Mouse (Mus musculus): ENCODE results near the gene Psmc5.
"Not testable (repeated sequence)": the region's sequence is repeated elsewhere in the genome, so short reads cannot be mapped to it uniquely, and the experiment has no call there.

Psmc5 gene

DNA sequence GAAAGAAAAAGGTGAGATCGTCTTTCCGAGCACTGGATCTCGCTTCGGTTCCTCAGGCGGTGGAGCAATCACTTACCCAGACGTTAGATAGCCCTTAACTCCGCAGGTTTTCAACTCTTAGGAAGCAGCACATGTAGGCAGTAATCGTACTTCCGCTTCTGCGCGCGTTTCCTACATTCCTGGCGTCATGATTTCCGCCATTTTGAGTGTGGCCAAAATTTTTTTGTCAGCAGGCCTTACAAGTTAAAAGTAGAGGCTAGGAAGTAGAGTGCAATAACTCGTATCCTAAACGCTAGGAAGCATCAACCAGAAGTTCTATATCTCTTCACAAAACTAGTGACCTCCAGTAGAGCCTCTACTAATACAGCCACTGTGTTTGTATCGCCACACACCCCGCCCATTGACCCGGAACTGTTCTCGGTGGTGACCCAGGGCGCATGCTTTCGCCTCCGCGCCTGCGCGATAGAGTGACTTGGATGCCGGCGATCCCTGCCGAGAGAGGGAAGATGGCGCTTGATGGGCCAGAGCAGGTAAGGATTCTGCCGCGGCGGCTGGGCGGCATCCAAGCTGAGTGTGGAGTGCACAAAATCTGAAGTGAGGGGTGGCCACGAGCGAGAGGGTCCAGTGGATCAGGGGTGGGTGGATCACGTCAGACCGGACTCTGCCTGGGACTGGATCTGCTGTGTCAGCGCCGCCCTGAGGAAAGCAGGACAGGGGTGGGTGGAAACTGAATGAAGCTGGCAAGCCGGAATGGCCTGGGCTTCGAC, at the start of gene Psmc5, which contains the start of gene Ftsj3:
Gene Psmc5, plus strand, starts transcription at position 470 of the 767 bp plus-strand sequence.
Gene Ftsj3, minus strand, starts transcription at position 395 of the 767 bp plus-strand sequence.
- DNase-seq, result peak; percentile 98

DNA sequence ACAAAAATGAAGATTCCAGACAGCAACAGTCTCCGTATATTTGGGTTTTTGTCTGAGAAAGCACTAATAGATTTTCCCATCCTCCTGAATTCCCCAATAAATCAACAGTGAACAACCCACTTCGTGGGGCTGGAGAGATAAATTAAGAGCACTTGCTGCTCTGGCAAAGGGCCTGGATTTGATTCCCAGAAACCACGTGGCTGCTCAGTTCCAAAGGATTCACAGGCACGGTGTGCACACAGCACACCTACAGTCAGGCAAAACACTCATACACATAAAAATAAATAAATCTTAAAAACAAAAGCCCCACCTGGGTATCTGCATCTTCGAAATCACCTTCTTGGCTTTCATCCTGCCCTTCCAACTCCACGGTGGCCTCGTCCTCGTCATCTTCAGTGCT, 43.2 kb upstream of the Psmc5 start:
- no peak for DNase-seq

DNA sequence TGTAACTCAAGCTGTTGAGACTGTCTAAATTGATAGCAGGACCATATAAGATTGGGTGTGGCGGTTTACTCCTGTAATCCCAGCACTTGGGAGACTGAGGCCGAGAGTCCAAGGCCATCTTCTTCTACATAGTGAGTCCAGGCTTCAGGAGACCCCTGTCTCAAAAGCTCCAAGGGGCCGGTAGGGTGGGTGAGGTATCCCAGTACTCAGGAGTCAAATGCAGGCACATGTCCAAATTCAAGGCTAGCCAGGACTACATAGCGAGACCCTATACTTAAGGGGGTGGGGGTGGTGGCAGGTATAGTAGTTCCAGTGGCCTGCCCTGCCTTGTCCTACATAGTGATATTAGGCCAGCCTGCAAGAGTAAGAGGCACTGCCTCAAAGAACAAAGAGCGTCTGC, 41.1 kb upstream of the Psmc5 start:
- DNase-seq, result no peak

DNA sequence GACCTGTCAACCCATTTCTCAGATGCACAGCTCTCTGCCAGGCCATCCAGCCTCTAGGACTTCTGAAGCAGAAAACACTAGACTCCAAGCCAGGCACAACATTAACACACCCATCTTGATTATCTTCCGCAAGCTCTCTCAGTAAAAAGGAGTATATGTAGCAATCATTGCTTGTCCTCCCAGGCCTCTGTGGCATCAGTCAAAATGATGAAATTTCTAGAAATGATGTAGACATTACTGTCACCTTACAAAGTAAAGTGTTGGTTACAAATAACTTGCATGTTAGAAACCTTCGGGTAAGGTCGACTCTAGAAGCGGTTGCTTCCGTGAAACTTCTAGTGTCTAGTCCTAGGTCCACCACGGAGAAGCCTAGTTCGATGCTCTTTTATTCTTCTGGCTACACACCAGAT, 40.5 kb upstream of the Psmc5 start:
- DNase-seq, result no peak

DNA sequence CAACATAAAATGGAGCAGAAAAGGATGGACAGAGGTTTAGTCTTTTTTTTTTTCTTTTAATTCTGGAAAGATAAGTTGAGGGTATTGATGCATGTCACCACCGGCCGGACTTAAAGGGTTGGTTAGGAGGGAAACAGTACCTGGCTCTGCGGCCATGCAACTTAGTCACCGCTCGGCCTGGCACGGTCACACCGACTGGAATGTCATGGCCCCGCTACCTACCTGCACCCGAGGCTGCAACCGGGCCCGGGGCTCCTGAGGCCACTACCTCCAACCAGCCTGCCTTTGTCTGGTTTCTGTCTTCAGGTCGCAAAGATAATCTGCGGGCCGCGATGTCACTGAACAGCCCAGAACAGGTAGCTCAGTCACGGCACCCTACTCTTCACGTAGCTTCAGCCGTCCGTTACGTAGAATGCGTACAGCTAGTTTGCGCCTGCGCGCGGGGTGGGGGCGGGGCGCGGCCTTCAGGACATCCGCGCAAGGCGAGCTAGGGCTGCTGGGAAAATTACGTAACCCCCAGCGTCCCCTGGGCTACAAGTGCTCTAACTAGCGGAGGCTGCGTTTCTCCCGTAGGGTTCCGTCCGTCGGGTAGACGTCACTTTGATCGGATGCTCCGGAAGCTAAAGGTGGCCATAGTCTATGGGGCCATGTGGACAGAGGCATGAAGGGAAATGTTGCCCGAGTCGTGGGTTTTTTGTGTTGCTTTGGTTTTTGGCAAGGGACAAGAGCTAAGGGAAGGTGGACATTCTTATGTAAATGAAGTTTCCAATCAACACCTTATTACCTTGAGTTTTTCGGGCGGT, 39.8 kb upstream of the Psmc5 start, which contains the start of gene Ccdc47:
Gene Ccdc47, minus strand, starts transcription at position 418 of the 803 bp plus-strand sequence.
- DNase-seq, result peak; percentile 93

DNA sequence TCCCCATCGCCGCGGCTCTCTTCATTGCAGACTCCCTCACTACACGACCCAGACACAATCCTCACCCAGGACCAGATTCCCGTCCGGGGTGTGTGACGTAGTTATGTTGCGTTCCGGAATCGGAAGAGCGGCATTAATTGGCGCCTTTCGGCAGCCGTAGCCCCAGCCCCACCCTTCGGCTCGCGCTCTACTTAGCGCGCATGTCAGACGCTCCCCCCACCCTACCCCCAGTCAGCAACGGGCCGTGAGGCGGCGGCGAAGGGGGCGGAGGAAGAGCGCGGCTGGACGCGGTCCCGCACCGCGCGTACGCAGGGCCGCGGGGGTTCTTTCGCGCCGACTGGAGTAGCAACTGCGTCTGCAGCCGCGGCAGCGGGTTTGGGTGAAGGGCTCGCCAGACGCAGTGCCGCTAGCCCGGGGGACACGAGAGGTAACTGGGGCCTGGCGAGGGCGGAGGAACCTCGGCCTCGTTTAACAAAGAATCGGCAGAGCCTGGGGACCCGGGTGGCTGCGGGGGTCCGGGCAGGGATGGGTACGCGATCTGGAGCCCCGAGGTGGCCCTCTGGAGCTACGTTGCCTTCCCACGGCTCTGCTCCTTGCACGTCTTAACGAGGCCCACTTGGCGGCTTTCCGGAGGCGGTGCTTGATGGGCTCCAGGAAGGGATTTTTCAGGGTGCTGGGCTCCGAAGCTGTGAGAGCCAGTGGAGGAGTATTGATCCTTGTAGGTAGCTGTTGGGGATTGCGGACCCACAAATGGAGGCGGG, 39.0 kb upstream of the Psmc5 start, which contains the start of gene Ddx42:
Gene Ddx42, plus strand, starts transcription at position 197 of the 761 bp plus-strand sequence.
- peak; percentile 90 for DNase-seq

DNA sequence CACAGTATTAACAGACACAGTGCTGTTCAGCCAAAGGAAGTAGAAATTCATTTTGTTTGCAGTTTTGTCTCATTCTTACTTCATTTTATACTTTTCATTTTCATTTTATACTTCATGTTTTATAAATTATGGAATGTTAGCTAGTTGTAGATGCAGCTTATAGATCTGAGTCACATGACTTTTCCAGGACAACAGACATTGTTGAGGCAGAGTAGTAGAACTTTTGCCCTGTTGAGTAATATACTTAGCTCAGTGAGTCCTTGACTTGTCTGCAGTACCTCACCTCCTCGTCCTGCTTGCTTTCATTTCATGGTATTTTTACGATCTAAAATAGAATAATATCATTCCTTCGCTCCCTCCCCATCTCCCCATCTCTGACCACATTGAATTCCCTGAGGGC, 35.4 kb upstream of the Psmc5 start:
- DNase-seq, result no peak

DNA sequence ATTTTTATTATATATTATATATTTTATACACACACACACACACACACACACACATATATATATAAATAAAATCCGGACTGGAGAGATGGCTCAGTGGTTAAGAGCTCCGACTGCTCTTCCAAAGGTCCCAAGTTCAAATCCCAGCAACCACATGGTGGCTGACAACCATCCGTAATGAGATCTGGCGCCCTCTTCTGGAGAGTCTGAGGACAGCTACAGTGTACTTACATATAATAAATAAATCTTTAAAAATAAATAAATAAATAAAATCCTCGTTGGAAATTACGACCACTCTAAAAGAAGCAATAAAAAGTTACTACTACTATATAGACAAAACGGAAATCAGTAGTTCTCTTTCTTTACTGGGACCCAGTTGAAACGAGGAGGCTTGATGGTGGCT, 22.0 kb upstream of the Psmc5 start:
- not testable (repeated sequence) for DNase-seq

DNA sequence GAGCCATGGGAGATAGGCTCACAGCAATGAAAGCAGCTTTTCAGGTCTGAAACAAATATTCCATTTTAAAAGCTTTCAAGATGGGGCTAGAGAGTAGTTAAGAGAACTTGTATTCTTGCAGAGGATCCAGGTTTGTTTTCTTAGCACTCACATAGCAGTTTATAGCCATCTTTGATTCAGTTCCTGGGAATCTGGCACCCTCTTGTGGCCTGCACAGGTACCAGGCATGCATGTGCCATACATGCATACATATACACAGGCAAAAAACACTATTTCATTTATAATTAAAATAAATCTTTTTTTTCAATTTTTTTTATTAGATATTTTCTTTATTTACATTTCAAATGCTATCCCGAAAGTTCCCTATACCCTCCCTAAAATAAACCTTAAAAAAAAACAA, 9.1 kb upstream of the Psmc5 start:
- no peak for DNase-seq

DNA sequence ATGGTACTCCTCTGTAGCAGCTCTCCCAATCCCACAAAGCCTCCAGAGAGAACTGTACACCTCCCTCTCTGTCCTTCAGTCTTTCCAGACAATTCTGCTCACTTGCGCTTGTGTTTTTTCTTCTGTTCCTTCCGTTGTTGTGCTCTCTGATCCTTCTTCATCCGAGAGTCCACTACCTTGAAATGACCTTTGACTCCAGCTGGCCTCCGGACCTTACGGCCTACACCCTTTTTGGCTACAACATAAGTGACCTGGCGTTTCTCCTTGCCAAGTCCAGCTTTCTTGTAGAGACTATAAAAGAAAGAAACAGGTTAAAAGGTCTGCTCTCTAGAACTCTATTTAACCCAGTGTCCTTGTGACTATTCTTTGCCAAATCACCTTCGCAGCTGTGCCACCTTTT, 6.6 kb upstream of the Psmc5 start:
- DNase-seq, result no peak

DNA sequence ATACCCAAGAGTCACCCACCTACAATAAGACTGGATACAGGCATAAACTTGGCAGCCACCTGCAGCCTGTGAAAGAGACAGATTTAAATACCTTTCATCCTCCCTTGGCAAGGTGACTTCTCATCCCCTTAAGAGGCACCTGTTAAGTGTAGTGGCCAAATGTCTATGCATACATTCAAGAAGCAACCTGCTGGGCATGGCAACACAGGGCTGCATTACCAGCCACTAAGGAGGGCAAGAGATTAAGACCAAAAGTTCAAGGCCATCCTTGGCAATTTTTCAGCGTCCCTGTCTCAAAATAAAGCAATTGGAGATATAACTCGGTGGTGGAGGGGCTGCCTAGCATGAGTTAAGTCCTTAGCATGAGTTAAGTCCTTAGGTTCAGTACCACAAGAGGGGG, 1.2 kb upstream of the Psmc5 start:
- no peak for DNase-seq

DNA sequence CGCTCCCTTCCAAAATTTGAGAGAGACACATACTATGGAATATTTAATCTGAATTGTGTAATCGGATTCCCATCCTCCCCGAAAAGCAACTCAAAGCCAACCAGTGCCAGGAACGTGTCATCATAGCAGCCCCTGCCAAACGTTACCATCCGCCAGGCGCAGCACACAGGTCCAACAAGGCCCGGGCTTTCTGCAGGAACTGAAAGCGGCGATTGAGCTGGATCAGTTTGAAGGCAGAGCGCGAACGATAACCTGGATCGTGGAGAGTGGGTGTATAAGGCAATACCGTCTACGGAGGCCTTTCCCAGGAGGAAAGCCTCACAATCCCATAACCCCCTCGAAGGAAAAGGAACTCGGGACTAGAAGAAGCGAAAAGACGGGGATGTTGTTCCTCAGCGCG, 780 bp upstream of the Psmc5 start:
- no peak for DNase-seq

DNA sequence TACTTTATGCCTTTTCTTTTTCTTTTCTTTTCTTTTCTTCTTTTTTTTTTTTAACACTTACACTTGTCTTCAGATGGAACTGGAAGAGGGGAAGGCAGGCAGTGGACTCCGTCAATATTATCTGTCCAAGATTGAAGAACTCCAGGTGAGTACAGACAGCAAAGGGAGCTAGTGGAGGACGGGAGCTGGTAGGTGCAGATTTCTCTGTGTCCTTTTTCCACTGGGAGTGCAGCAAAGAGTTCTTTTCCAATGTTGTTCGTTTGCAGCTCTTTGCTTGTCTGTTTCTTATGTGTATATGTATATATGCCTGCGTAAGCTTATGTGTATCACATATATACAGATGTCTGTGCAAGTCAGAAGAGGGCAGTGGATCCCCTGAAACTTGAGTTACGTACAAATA, 821 bp downstream of the Psmc5 start:
- no peak for DNase-seq

DNA sequence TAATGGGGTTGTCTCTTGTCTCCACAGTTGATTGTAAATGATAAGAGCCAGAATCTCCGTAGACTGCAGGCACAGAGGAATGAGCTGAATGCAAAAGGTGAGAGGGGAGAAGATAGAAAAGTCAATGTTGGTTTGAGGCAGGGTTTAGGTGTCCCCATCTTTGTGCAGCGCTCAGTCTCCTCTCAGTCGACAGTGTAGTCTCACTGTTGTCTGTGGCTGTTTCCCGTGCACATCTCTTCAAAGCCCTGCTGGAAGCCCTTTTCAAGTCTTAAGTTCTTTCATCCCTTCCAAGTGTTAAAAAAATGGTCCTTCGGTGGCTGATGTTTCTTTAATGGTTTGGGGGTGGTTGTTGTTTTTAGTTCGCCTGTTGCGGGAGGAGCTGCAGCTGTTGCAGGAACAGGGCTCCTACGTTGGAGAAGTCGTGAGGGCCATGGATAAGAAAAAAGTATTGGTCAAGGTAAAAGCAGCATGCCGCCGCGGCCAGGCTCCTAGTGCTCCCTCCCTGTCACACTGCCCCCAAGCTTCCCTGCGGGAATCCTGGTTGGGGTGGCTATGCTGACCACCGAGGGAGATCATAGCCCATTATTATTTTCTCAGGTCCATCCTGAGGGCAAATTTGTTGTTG, 5.0 kb downstream of the Psmc5 start:
- DNase-seq, result no peak

DNA sequence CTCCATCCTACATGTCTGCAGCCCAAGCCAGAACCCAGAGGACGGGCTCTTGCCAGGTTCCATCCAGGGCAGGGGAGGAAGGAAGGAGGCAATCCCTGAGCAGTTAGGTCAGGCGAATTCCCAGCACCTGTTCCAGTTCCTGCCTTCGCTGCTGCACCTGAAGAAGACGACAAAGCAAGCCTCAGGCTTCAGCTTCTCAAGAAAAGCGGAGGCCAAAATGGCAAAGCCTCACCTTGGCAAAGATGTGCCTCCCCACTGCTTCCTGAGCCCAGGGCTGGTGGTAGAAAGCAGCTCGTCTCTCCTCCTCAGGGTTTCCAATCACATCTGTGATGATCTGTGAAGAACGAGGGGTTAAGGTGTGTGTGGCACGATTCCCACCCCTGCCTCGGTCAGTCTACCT, 8.0 kb downstream of the Psmc5 start:
- no peak for DNase-seq

DNA sequence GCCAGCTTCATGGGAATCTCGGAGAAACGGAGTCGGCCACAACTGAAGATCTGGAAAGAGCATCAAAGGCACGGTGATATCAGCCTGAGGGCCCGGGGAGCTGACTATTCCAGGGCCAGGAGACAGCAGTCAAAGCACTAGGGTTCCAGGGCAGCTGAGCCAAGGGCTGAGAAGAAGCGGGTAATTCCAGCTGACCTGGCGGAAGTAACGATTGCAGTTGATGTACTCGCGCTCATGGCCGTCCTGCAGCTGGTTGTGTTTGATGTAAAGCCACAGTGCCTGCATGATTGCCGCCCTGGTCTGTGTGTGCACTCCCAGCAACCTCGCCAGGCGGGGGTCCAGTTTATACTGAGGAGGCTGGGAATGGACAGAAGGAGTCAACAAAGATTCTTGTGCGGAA, 9.0 kb downstream of the Psmc5 start:
- no peak for DNase-seq

DNA sequence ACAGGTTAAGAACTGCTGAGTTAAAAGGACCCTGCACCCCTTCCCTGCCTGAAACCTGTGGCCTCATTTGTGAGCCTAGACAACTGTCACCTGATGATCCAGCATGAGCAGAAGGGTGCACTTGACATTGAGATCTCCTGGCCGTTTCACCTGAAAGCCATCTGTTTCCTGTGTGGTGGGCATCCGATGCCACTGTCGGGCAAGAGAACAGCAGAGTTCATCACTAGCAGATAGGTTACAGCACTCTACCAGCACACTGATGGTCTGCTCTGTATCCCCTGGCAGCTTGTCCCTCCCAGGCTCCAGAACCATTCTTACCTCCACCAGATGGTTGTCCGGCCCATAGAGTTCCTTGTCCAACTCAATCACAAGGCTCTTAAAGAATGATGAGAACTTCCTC, 9.6 kb downstream of the Psmc5 start:
- DNase-seq, result no peak

DNA sequence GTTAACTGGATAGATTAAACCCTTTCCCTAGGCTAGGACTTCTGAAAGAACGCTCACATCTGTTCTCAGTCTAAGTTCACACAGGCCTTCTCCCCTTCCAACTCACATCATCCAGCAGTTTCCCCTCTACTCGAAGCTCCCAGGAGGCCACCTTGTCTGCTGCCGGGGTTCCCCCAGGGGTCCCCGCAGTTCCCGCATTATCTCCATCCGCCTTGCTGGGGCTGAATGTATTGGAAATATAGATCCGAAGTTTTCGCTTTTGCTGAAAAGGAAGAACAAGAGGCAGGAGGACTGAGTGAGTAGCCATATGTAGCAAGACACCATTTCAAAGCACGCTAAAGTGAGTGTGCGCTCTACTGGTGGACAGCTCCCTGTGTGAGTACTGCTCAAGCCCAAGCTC, 10.5 kb downstream of the Psmc5 start:
- no peak for DNase-seq

DNA sequence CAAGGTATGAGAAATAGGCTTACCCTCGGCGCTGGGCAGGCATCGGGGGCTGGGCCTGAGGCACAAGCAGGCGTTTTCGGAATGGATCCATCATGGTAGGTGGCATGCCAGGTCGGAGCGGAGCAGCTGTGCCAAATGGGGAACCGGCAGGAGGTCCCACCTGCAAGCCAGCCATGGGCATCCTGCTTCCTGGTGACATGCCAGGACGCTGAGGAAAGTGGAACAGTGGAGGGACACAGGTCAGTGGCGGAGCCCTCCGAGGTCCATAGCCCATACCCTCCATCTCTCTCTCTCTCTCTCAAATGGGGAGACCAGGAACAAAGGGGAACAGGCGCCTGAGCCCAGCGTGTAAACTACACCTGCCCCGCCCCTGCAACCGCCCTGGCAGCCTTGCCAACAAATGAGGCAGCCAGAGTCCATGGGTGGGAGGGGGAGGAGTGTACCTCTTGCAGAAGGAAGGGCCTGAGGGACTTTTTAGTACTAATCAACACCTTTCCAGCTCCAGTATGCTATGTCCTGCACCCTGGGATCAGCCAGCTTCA, 11.4 kb downstream of the Psmc5 start:
- DNase-seq, result no peak

DNA sequence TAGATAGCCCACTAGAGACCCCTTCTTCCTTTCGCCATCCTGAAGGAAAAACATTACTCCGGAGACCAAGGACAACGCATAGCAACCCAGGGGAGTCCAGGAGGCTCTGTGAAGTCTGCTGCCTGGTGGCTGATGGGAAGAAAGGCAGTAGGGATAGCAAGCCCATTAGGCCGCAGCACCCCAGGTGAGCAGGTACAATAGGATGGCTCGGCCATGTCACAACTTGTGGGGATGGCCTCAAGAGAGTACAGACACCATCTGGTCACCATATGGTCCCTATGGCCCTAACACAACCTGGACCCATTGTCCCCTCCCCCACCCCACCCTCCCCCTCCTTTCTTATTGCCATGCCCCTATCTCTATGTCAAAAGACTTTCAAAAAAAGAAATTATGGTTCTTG, 11.9 kb downstream of the Psmc5 start:
- no peak for DNase-seq

DNA sequence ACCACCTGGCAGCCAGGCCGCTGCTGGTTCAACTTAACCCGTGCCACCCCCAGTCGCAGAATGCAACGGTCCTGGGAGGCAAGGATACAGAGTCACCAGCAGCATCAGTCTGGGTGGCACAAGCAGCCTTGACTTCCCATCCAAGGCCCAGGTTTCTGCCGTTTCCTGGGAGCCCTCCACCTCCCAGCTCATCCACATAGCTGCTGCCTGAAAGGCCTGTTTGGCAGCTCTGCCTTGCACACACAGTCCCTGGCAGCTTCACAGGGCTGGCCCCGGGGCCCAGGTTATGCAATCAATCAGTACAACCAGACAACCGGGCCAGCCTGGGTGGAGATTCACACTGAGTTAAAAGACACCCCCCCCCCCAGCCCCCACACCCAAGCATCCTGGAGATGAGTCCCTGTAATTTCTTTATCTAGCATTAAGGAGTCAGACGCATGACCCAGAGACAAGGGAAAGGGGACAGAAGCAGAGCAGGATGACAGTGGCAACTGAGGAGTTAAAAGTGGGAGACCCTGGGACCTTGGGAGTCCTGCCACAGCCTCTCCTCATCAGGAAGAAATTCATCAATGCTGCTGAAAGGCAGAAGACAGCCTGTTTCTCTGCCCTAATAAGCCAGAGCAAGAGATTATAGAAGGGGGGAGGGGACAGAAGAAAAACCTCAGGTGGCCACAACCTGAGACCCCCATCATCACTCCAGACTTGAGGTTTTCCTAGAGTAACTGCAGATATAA, 12.5 kb downstream of the Psmc5 start:
- peak; percentile 39 for DNase-seq

DNA sequence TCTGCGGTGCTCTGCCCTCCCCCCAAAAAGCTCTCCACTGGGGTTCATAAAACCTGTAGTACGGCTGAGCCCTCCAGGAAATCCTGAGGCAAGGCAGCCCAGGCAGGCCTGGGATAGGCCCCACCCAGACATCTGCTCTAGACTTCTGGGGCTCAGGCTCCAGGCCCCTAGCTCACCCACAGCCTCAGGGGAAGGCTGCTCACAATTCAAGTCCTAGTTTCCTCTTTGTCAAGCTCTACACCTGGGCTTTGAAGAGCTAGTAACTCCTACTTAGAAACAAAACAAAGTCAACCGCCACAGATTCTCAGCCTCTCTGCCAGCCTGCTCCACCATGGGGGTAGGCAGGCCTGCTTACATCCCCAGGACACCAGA, 13.1 kb downstream of the Psmc5 start:
- DNase-seq, result no peak
